Mouse (Mus musculus): ENCODE data around the gene Gm3336. TPM values are rescaled to one million over a fixed set of nuclear protein-coding genes. Genes with fewer than 3 reads are reported as not detected.

Gm3336 gene
- polyA plus RNA-seq, 1 experiment from 2014 or later, result not detected

DNA sequence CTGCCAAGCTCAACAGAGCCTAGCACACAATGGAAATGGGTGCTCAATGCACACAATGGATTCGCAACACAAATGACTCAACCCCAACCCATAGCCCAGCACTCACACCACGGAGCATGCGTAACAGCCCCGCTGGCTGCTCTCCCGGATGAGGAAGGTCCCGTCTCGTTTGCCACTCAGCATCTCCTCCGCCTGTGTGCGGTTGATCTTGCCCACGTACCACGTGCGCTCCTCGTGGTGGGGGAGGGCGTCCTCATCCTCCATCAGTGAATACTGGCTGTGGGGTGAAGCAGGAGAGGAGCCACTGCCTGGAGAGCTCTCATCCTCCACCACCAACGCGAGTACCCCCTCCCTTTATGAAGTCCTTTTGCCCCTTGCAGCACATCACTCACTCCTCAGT is 50.6 kb downstream of the Gm3336 start:
- no peak overlapping the region for H3K4me2 ChIP-seq (ENCODE audit: low read length)
- H3K27ac ChIP-seq (replicated peaks in 1 of 2; ENCODE audit: control insufficient read depth in 1 of 2, insufficient read depth in 1 of 2, low read depth in 2 of 2, low read length in 2 of 2), result no peak overlapping the region
- no peak for ATAC-seq (ENCODE audit: insufficient number of reproducible peaks, insufficient read depth, low FRiP score, low read depth)
- H3K9ac ChIP-seq (ENCODE audit: low read length), result no peak overlapping the region
- no peaks in the 10 kb centered on the region for H3K9me3 ChIP-seq (ENCODE audit: control insufficient read depth, low read length)
- H3K4me3 ChIP-seq (ENCODE audit: control insufficient read depth in 1 of 2, insufficient read depth in 1 of 2, low read depth in 1 of 2, low read length in 2 of 2), result no peak overlapping the region
- WGBS, result 84% methylated on average over 16 of the region's 16 CpGs
- H3K36me3 ChIP-seq (ENCODE audit: control insufficient read depth, insufficient read depth, low read length), result peaks cover 54% of the 10 kb centered on the region
- H3K4me1 ChIP-seq (ENCODE audit: control insufficient read depth in 2 of 2, insufficient read depth in 2 of 2, low read length in 2 of 2), result peaks cover 16 to 26% of the 10 kb centered on the region in 2 experiments
- H3K27me3 ChIP-seq (ENCODE audit: control insufficient read depth, insufficient read depth, low read length), result no peaks in the 10 kb centered on the region

GRCm38 (mm10) chr8:70769359-70769758 is 51.0 kb downstream of the Gm3336 start:
- Histone ChIP-seq H3K9me3 (ENCODE audit: control insufficient read depth, low read length) (no peaks in the 10 kb centered on the region), H3K36me3 (ENCODE audit: control insufficient read depth, insufficient read depth, low read length) (peaks cover 55% of the 10 kb centered on the region), H3K4me1 (ENCODE audit: control insufficient read depth in 2 of 2, insufficient read depth in 2 of 2, low read length in 2 of 2) (peaks cover 20 to 30% of the 10 kb centered on the region in 2 experiments), H3K4me2 (ENCODE audit: low read length) (no peak overlapping the region), H3K9ac (ENCODE audit: low read length) (no peak overlapping the region; the same call in 1 of the 2 replicates), H3K4me3 (ENCODE audit: control insufficient read depth in 1 of 2, insufficient read depth in 1 of 2, low read depth in 1 of 2, low read length in 2 of 2) (no peak overlapping the region), H3K27ac (replicated peaks in 1 of 2; ENCODE audit: control insufficient read depth in 1 of 2, insufficient read depth in 1 of 2, low read depth in 2 of 2, low read length in 2 of 2) (no peak overlapping the region), H3K27me3 (ENCODE audit: control insufficient read depth, insufficient read depth, low read length) (no peaks in the 10 kb centered on the region)
- WGBS, result 11% methylated on average over 26 of the region's 26 CpGs
- ATAC-seq (ENCODE audit: insufficient number of reproducible peaks, insufficient read depth, low FRiP score, low read depth), result no peak; the same call in 1 of the 2 replicates

GRCm38 (mm10) chr8:70769858-70770257 is 51.5 kb downstream of the Gm3336 start:
- Histone ChIP-seq H3K36me3 (ENCODE audit: control insufficient read depth, insufficient read depth, low read length) (peaks cover 60% of the 10 kb centered on the region), H3K27me3 (ENCODE audit: control insufficient read depth, insufficient read depth, low read length) (no peaks in the 10 kb centered on the region), H3K27ac (replicated peaks in 1 of 2; ENCODE audit: control insufficient read depth in 1 of 2, insufficient read depth in 1 of 2, low read depth in 2 of 2, low read length in 2 of 2) (no peak overlapping the region), H3K4me3 (ENCODE audit: control insufficient read depth in 1 of 2, insufficient read depth in 1 of 2, low read depth in 1 of 2, low read length in 2 of 2) (no peak overlapping the region), H3K9ac (ENCODE audit: low read length) (no peak overlapping the region), H3K4me2 (ENCODE audit: low read length) (no peak overlapping the region), H3K9me3 (ENCODE audit: control insufficient read depth, low read length) (no peaks in the 10 kb centered on the region), H3K4me1 (ENCODE audit: control insufficient read depth in 2 of 2, insufficient read depth in 2 of 2, low read length in 2 of 2) (peaks cover 21 to 34% of the 10 kb centered on the region in 2 experiments)
- 68% methylated on average over 12 of the region's 12 CpGs for WGBS
- ATAC-seq (ENCODE audit: insufficient number of reproducible peaks, insufficient read depth, low FRiP score, low read depth), result no peak

DNA sequence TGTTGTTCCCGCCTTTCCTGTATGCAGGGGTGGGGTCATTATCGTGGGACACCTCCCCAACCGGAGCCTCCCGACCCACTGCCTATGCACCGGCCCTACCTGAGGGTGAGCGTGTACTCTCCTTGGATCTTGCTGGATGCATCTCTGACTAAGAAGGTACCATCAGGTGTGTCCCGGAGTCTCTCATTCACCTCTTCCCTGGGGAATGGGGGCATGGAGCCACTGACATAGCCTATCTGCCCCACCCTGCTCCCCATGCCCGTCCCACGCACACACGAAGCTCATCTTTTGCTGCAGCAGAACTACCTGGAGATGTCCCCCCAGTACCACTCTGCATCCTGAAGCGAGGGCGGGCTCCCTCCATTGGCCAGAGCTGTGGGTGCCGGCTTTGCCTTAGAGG is 52.4 kb downstream of the Gm3336 start:
- Histone ChIP-seq H3K36me3 (ENCODE audit: control insufficient read depth, insufficient read depth, low read length) (peaks cover 63% of the 10 kb centered on the region), H3K27me3 (ENCODE audit: control insufficient read depth, insufficient read depth, low read length) (no peaks in the 10 kb centered on the region), H3K4me1 (ENCODE audit: control insufficient read depth in 2 of 2, insufficient read depth in 2 of 2, low read length in 2 of 2) (peaks cover 28 to 37% of the 10 kb centered on the region in 2 experiments), H3K4me2 (ENCODE audit: low read length) (no peak overlapping the region), H3K4me3 (ENCODE audit: control insufficient read depth in 1 of 2, insufficient read depth in 1 of 2, low read depth in 1 of 2, low read length in 2 of 2) (no peak overlapping the region), H3K27ac (replicated peaks in 1 of 2; ENCODE audit: control insufficient read depth in 1 of 2, insufficient read depth in 1 of 2, low read depth in 2 of 2, low read length in 2 of 2) (no peak overlapping the region), H3K9me3 (ENCODE audit: control insufficient read depth, low read length) (no peaks in the 10 kb centered on the region), H3K9ac (ENCODE audit: low read length) (no peak overlapping the region)
- no peak for ATAC-seq (ENCODE audit: insufficient number of reproducible peaks, insufficient read depth, low FRiP score, low read depth)
- 91% methylated on average over 13 of the region's 13 CpGs for WGBS

DNA sequence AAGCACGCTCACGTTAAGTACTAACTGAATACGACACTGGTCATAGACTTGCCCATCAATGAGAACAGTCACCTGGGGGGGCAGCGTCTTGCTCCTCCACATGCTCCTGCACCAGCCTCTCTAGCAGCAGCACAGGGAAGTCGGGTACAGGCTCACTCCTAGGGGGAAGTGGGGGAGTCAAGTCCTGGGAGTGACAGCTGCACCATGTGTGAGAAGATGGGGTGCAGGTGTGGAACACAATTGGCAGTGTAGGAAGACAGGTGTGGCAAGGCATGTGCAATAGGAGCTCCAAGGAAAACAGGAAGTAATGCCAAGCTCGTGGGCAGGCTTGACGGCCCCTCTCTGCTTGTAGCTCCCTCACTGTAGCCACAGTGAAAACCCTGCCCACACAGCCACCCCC is 52.9 kb downstream of the Gm3336 start:
- H3K27ac ChIP-seq (replicated peaks in 1 of 2; ENCODE audit: control insufficient read depth in 1 of 2, insufficient read depth in 1 of 2, low read depth in 2 of 2, low read length in 2 of 2), result no peak overlapping the region
- no peak overlapping the region for H3K4me2 ChIP-seq (ENCODE audit: low read length)
- H3K4me3 ChIP-seq (ENCODE audit: control insufficient read depth in 1 of 2, insufficient read depth in 1 of 2, low read depth in 1 of 2, low read length in 2 of 2), result no peak overlapping the region
- WGBS, result 86% methylated on average over 7 of the region's 7 CpGs
- H3K4me1 ChIP-seq (ENCODE audit: control insufficient read depth in 2 of 2, insufficient read depth in 2 of 2, low read length in 2 of 2), result peaks cover 25 to 36% of the 10 kb centered on the region in 2 experiments
- peaks cover 63% of the 10 kb centered on the region for H3K36me3 ChIP-seq (ENCODE audit: control insufficient read depth, insufficient read depth, low read length)
- no peaks in the 10 kb centered on the region for H3K9me3 ChIP-seq (ENCODE audit: control insufficient read depth, low read length)
- H3K27me3 ChIP-seq (ENCODE audit: control insufficient read depth, insufficient read depth, low read length), result no peaks in the 10 kb centered on the region
- ATAC-seq (ENCODE audit: insufficient number of reproducible peaks, insufficient read depth, low FRiP score, low read depth), result no peak
- no peak overlapping the region for H3K9ac ChIP-seq (ENCODE audit: low read length)

GRCm38 (mm10) chr8:70772075-70772474 is 53.7 kb downstream of the Gm3336 start:
- no peak overlapping the region for H3K4me3 ChIP-seq (ENCODE audit: control insufficient read depth in 1 of 2, insufficient read depth in 1 of 2, low read depth in 1 of 2, low read length in 2 of 2)
- ATAC-seq (ENCODE audit: insufficient number of reproducible peaks, insufficient read depth, low FRiP score, low read depth), result no peak
- no peaks in the 10 kb centered on the region for H3K9me3 ChIP-seq (ENCODE audit: control insufficient read depth, low read length)
- no peak overlapping the region for H3K27ac ChIP-seq (replicated peaks in 1 of 2; ENCODE audit: control insufficient read depth in 1 of 2, insufficient read depth in 1 of 2, low read depth in 2 of 2, low read length in 2 of 2)
- peaks cover 63% of the 10 kb centered on the region for H3K36me3 ChIP-seq (ENCODE audit: control insufficient read depth, insufficient read depth, low read length)
- H3K9ac ChIP-seq (ENCODE audit: low read length), result no peak overlapping the region
- H3K4me1 ChIP-seq (ENCODE audit: control insufficient read depth in 2 of 2, insufficient read depth in 2 of 2, low read length in 2 of 2), result peaks cover 21 to 28% of the 10 kb centered on the region in 2 experiments
- no peaks in the 10 kb centered on the region for H3K27me3 ChIP-seq (ENCODE audit: control insufficient read depth, insufficient read depth, low read length)
- H3K4me2 ChIP-seq (ENCODE audit: low read length), result no peak overlapping the region
- 91% methylated on average over 13 of the region's 13 CpGs for WGBS

Other genes starting within 250 kb of the Gm3336 start
- 9.6 and 9.8 TPM in 2 replicates for gene Klhl26, start 241.6 kb upstream of the Gm3336 start, polyA plus RNA-seq (2014; fragmentation: Nextera tagmentation; extraction: Ambion mirVana)
- gene Tmem59l, start 231.2 kb upstream of the Gm3336 start, polyA plus RNA-seq (2014; fragmentation: Nextera tagmentation; extraction: Ambion mirVana), result 0.31 TPM in 1 of 2 replicates, not detected in the other
- 0.42 and 2.0 TPM in 2 replicates for gene Crlf1, start 225.4 kb upstream of the Gm3336 start, polyA plus RNA-seq (2014; fragmentation: Nextera tagmentation; extraction: Ambion mirVana)
- 129 and 138 TPM in 2 replicates for gene Rex1bd, start 211.8 kb upstream of the Gm3336 start, polyA plus RNA-seq (2014; fragmentation: Nextera tagmentation; extraction: Ambion mirVana)
- gene Uba52, start 207.7 kb upstream of the Gm3336 start, polyA plus RNA-seq (2014; fragmentation: Nextera tagmentation; extraction: Ambion mirVana), result 900 and 1,040 TPM in 2 replicates
- gene Fkbp8, start 190.8 kb upstream of the Gm3336 start, polyA plus RNA-seq (2014; fragmentation: Nextera tagmentation; extraction: Ambion mirVana), result 189 and 209 TPM in 2 replicates
- gene Kxd1, start 190.6 kb upstream of the Gm3336 start, polyA plus RNA-seq (2014; fragmentation: Nextera tagmentation; extraction: Ambion mirVana), result 79.3 and 85.7 TPM in 2 replicates
- 13.0 and 13.2 TPM in 2 replicates for gene Ell, start 179.1 kb upstream of the Gm3336 start, polyA plus RNA-seq (2014; fragmentation: Nextera tagmentation; extraction: Ambion mirVana)
- 59.5 and 69.8 TPM in 2 replicates for gene Isyna1, start 124.2 kb upstream of the Gm3336 start, polyA plus RNA-seq (2014; fragmentation: Nextera tagmentation; extraction: Ambion mirVana)
- gene Ssbp4, start 109.7 kb upstream of the Gm3336 start, polyA plus RNA-seq (2014; fragmentation: Nextera tagmentation; extraction: Ambion mirVana), result 83.7 and 85.8 TPM in 2 replicates
- 1.3 and 3.2 TPM in 2 replicates for gene Lrrc25, start 102.4 kb upstream of the Gm3336 start, polyA plus RNA-seq (2014; fragmentation: Nextera tagmentation; extraction: Ambion mirVana)
- 1.1 TPM in 2 replicates for gene Gdf15, start 86.1 kb upstream of the Gm3336 start, polyA plus RNA-seq (2014; fragmentation: Nextera tagmentation; extraction: Ambion mirVana)
- gene Pgpep1, start 58.2 kb upstream of the Gm3336 start, polyA plus RNA-seq (2014; fragmentation: Nextera tagmentation; extraction: Ambion mirVana), result 39.7 and 46.6 TPM in 2 replicates
- gene Lsm4, start 45.3 kb upstream of the Gm3336 start, polyA plus RNA-seq (2014; fragmentation: Nextera tagmentation; extraction: Ambion mirVana), result 316 and 334 TPM in 2 replicates
- 122 and 137 TPM in 2 replicates for gene Jund, start 19.6 kb upstream of the Gm3336 start, polyA plus RNA-seq (2014; fragmentation: Nextera tagmentation; extraction: Ambion mirVana)
- gene Iqcn, start 15.1 kb upstream of the Gm3336 start, polyA plus RNA-seq (2014; fragmentation: Nextera tagmentation; extraction: Ambion mirVana), result not detected in 2 replicates
- gene Pde4c, start 5.2 kb downstream of the Gm3336 start, polyA plus RNA-seq (2014; fragmentation: Nextera tagmentation; extraction: Ambion mirVana), result 0.08 and 0.23 TPM in 2 replicates
- gene Rab3a, start 36.1 kb downstream of the Gm3336 start, polyA plus RNA-seq (2014; fragmentation: Nextera tagmentation; extraction: Ambion mirVana), result 24.1 and 25.7 TPM in 2 replicates
- 44.0 and 47.4 TPM in 2 replicates for gene Mpv17l2, start 42.4 kb downstream of the Gm3336 start, polyA plus RNA-seq (2014; fragmentation: Nextera tagmentation; extraction: Ambion mirVana)
- 23.1 and 26.7 TPM in 2 replicates for gene Pik3r2, start 58.2 kb downstream of the Gm3336 start, polyA plus RNA-seq (2014; fragmentation: Nextera tagmentation; extraction: Ambion mirVana)
- 6.7 and 9.4 TPM in 2 replicates for gene Mast3, start 86.5 kb downstream of the Gm3336 start, polyA plus RNA-seq (2014; fragmentation: Nextera tagmentation; extraction: Ambion mirVana)
- gene Il12rb1, start 89.9 kb downstream of the Gm3336 start, polyA plus RNA-seq (2014; fragmentation: Nextera tagmentation; extraction: Ambion mirVana), result 0.09 TPM in 1 of 2 replicates, not detected in the other
- gene Arrdc2, start 121.2 kb downstream of the Gm3336 start, polyA plus RNA-seq (2014; fragmentation: Nextera tagmentation; extraction: Ambion mirVana), result 2.5 and 2.8 TPM in 2 replicates
- 1.8 and 2.2 TPM in 2 replicates for gene Kcnn1, start 144.7 kb downstream of the Gm3336 start, polyA plus RNA-seq (2014; fragmentation: Nextera tagmentation; extraction: Ambion mirVana)
- 78.5 and 78.7 TPM in 2 replicates for gene Ccdc124, start 155.4 kb downstream of the Gm3336 start, polyA plus RNA-seq (2014; fragmentation: Nextera tagmentation; extraction: Ambion mirVana)
- not detected in 2 replicates for gene Slc5a5, start 174.2 kb downstream of the Gm3336 start, polyA plus RNA-seq (2014; fragmentation: Nextera tagmentation; extraction: Ambion mirVana)
- 3,308 and 3,796 TPM in 2 replicates for gene Rpl18a, start 178.9 kb downstream of the Gm3336 start, polyA plus RNA-seq (2014; fragmentation: Nextera tagmentation; extraction: Ambion mirVana)
- gene Map1s, start 187.4 kb downstream of the Gm3336 start, polyA plus RNA-seq (2014; fragmentation: Nextera tagmentation; extraction: Ambion mirVana), result 24.8 and 29.9 TPM in 2 replicates

All from heart, embryonic 14.5 days (tissue).